Mouse (Mus musculus) thymus, adult 2 months (tissue): ENCODE data around the gene Gm37240. TPM values are rescaled to one million over a fixed set of nuclear protein-coding genes. Genes with fewer than 3 reads are reported as not detected.
A peak's percentile ranks its signal among the peaks of the same experiment; 100 is the strongest.

Experiments used
- DNase-seq: peaks from one replicate; pipeline ENCODE4 v3.0.0; 2021
- H3K27ac ChIP-seq: fragments of 200-500 bp; 2 replicates; pipeline ENCODE4 v1.5.1; 2012; ENCODE audit warnings: low read length, control low read depth; ENCODE audit not compliant: control insufficient read depth, insufficient read depth
- H3K27me3 ChIP-seq: fragments of 200-500 bp; 2 replicates; pipeline ENCODE4 v1.6.1; 2012; ENCODE audit warnings: mild to moderate bottlenecking, low read length, moderate library complexity, mixed read lengths; ENCODE audit not compliant: control insufficient read depth, insufficient read depth
- H3K36me3 ChIP-seq: fragments of 200-500 bp; 2 replicates; pipeline ENCODE4 v1.6.1; 2012; ENCODE audit warnings: mild to moderate bottlenecking, low read length, moderate library complexity; ENCODE audit not compliant: control insufficient read depth, insufficient read depth
- H3K4me1 ChIP-seq: fragments of 200-500 bp; replicated peaks from 2 replicates; pipeline ENCODE4 v1.6.1; 2012; ENCODE audit warnings: low read length; ENCODE audit not compliant: control insufficient read depth, insufficient read depth
- H3K4me3 ChIP-seq: fragments of 200-500 bp; 2 replicates; pipeline ENCODE4 v1.5.1; 2012; ENCODE audit warnings: mild to moderate bottlenecking, low read length, control low read depth, moderate library complexity; ENCODE audit not compliant: control insufficient read depth, insufficient read depth
- CTCF ChIP-seq: fragments of 200-500 bp; IDR thresholded peaks from 2 replicates; pipeline ENCODE4 v1.5.1; 2012; ENCODE audit warnings: mild to moderate bottlenecking, control low read depth, low read length, moderate library complexity, borderline replicate concordance; ENCODE audit not compliant: control insufficient read depth, poor library complexity, insufficient read depth; ENCODE audit errors: extremely low read depth
- POLR2A ChIP-seq: fragments of 200-500 bp; IDR thresholded peaks from 2 replicates; pipeline ENCODE4 v1.6.1; 2012; ENCODE audit warnings: mild to moderate bottlenecking, low read length, control low read depth, moderate library complexity; ENCODE audit not compliant: control insufficient read depth, poor library complexity, insufficient read depth; ENCODE audit errors: extremely low read depth
- WGBS: fragments of 180-500 bp; shearing (Covaris S2); methylation state at CpG from one replicate; pipeline ENCODE4 v1.1.7; 2018; 5-methylcytosine and 5-hydroxymethylcytosine counted together
- polyA plus RNA-seq: library from polyadenylated mRNA; depleted of rRNA; stranded (reverse); fragments of >200 nt; gene quantifications from 2 replicates; pipeline ENCODE4 v1.2.3, GENCODE M21; 2012

Gene Gm37240
- polyA plus RNA-seq, 1 experiment: 7.0 TPM

DNA sequence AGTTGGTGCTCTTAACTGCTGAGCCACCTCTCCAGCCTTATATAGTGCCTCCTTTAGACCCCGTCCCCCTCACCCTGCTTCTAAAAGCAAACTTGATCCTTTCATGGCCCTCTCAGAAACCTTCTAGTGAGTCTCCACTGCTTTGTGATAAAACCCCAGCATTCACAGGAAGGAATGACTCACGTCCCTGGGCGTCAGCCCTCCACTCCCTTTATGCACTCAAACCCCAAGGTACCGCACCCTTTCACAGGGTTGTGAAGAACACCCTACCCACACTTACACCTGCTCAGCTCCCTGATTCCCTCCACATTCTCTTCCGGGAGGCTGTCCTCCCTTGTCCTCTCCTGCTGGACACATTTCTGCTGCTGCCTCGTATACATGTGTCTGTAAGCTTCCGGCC lies 1268.3 kb downstream of the Gm37240 start:
- H3K4me1 ChIP-seq: 0 out of 2 replicates have a peak, but pooled peaks cover 4% of the 10 kb centered on the region
- WGBS: 96% methylated on average over 7 of the region's 7 CpGs
- H3K27ac ChIP-seq: no peak overlapping the region
- H3K4me3 ChIP-seq: no peak overlapping the region
- TF ChIP-seq CTCF: no peak
- no peak for TF ChIP-seq POLR2A
- no peak for DNase-seq
- H3K36me3 ChIP-seq: no peaks in the 10 kb centered on the region
- H3K27me3 ChIP-seq: no peaks in the 10 kb centered on the region

DNA sequence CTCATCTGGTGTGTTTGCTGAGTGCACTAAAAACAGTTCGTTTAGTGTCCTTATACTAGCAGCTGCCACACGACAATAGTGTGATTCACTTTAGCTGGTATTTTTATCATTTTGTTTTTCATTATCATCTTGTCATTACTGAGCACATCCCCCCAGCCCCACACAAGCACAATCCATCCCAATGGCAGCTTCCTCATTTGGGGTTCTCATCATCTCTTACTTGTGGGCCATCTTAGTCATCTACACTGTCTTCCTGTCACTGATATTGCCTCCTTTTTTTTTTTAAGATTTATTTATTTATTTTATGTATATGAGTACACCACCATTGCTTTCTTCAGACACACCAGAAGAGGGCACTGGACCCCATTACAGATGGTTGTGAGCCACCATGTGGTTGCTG lies 1268.7 kb downstream of the Gm37240 start:
- no peaks in the 10 kb centered on the region for H3K27me3 ChIP-seq
- 97% methylated on average over 2 of the region's 2 CpGs for WGBS
- no peak overlapping the region for H3K27ac ChIP-seq
- no peak for DNase-seq
- TF ChIP-seq POLR2A: no peak
- no peak for TF ChIP-seq CTCF
- 0 out of 2 replicates have a peak, but pooled peaks cover 4% of the 10 kb centered on the region for H3K4me1 ChIP-seq
- H3K36me3 ChIP-seq: no peaks in the 10 kb centered on the region
- no peak overlapping the region for H3K4me3 ChIP-seq

- 74% methylated on average over 7 of the region's 7 CpGs for WGBS
- no peak for DNase-seq
- no peaks in the 10 kb centered on the region for H3K36me3 ChIP-seq
- H3K4me3 ChIP-seq: no peak overlapping the region
- no peaks in the 10 kb centered on the region for H3K4me1 ChIP-seq
- no peaks in the 10 kb centered on the region for H3K27me3 ChIP-seq
- TF ChIP-seq CTCF (no peak), POLR2A (no peak)
- H3K27ac ChIP-seq: no peak overlapping the region
These were observed 1271.5 kb downstream of the Gm37240 start for GRCm38 (mm10) chr3:84615856-84616225.

DNA sequence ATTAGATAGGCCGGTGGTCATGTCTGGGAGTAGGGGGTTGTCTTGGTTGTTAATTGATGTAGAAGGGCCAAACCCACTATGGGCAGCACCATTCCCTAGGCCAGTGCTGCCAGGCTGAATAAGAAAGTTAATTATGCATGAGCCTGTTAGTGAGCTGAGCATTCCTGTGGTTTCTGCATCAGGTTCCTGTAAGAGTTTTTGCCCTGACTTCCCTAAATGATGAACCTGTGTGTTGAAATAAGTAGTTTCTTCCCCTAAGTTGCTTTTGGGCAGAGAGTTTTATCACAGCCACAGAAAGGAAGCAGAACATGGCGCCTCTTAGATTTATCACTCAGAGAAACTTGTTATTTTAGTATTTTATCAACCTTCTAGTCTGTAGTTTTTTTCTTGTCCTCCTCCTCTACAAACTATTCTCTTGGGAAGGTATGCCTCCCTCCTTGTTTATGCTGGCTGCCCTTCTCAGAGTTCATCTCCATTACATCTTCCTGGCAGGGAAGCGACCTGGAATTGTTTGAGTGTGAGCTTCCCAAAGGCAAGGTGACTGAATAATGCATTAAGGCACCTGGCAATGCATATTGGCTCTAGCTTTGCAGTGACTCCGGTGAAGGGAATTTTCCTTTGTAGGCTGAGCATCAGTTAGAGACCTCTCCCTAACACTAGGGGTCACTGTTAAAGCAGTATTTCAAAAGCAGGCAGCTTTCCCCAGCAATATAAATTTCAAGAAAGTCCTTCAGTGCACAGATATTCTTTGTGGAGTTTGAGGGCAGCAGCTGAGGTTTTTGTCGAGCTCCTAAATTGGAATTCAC lies 1272.1 kb downstream of the Gm37240 start:
- TF ChIP-seq CTCF (no peak), POLR2A (no peak)
- Histone ChIP-seq H3K4me1 (no peaks in the 10 kb centered on the region), H3K27me3 (no peaks in the 10 kb centered on the region), H3K36me3 (no peaks in the 10 kb centered on the region), H3K27ac (no peak overlapping the region), H3K4me3 (no peak overlapping the region)
- 30% methylated on average over 5 of the region's 5 CpGs for WGBS
- peak; percentile 23 for DNase-seq

- H3K27me3 ChIP-seq: no peaks in the 10 kb centered on the region
- H3K36me3 ChIP-seq: no peaks in the 10 kb centered on the region
- 92% methylated on average over 9 of the region's 9 CpGs for WGBS
- TF ChIP-seq CTCF (no peak), POLR2A (no peak)
- H3K27ac ChIP-seq: no peak overlapping the region
- no peak for DNase-seq
- H3K4me3 ChIP-seq: no peak overlapping the region
- no peaks in the 10 kb centered on the region for H3K4me1 ChIP-seq
These were observed 1277.1 kb downstream of the Gm37240 start for GRCm38 (mm10) chr3:84610183-84610710.

DNA sequence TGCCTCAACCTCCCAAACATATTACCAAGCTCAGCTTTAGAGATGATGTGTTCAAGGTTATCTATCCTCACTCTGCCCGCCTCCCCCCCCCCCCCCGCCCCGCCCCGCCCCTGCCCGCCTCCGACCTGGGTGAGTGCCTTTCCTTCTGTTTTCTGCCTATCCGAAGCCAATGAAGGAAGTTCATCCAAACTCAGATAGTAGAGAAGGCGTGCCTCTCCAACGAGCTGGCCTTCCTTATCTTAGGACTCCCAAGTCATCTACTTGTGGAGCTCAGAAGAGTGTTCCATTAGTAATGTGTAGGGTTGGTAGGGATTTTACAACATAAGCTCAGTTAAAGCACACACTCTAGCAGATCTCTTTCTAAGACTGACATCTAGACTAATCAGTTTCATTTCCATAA lies 1284.1 kb downstream of the Gm37240 start:
- no peak for TF ChIP-seq POLR2A
- TF ChIP-seq CTCF: no peak
- Histone ChIP-seq H3K4me1 (peaks cover 4% of the 10 kb centered on the region; the same call in 1 of the 2 replicates), H3K27me3 (no peaks in the 10 kb centered on the region), H3K36me3 (no peaks in the 10 kb centered on the region), H3K27ac (no peak overlapping the region), H3K4me3 (no peak overlapping the region)
- 89% methylated on average over 9 of the region's 9 CpGs for WGBS
- DNase-seq: no peak

GRCm38 (mm10) chr3:84602759-84603158 lies 1284.6 kb downstream of the Gm37240 start:
- Histone ChIP-seq H3K36me3 (no peaks in the 10 kb centered on the region), H3K4me3 (no peak overlapping the region), H3K27me3 (no peaks in the 10 kb centered on the region), H3K4me1 (peaks cover 4% of the 10 kb centered on the region; the same call in 1 of the 2 replicates), H3K27ac (no peak overlapping the region)
- DNase-seq: no peak
- TF ChIP-seq POLR2A: no peak
- no peak for TF ChIP-seq CTCF
- 95% methylated on average over 2 of the region's 2 CpGs for WGBS
